Mouse (Mus musculus): ENCODE measurements around the gene Hsdl2. TPM values are rescaled to one million over a fixed set of nuclear protein-coding genes. Genes with fewer than 3 reads are reported as not detected.
"Not testable (repeated sequence)": the region's sequence is repeated elsewhere in the genome, so short reads cannot be mapped to it uniquely, and the experiment has no call there.

The Hsdl2 gene
- 10 to 100 TPM; 48.3 to 51.6 TPM for total RNA-seq (2021)
- long read RNA-seq, experiment 1, transcript Hsdl2-202 (12 exons, 2,626 nt) = minor isoform, 8 of 65 reads
- long read RNA-seq, experiment 1, transcript Hsdl2-201 (11 exons, 2,611 nt) = major isoform, 53 of 65 reads
- long read RNA-seq, experiment 1, partial matches to known transcripts = 1 of 65 reads
- long read RNA-seq, experiment 1, other reads (novel, unspliced or antisense) = 3 of 65 reads
- long read RNA-seq, experiment 2, transcript Hsdl2-201 (11 exons, 2,611 nt) = major isoform, 55 of 64 reads
- long read RNA-seq, experiment 2, partial matches to known transcripts = 2 of 64 reads
- long read RNA-seq, experiment 2, other reads (novel, unspliced or antisense) = 3 of 64 reads

DNA sequence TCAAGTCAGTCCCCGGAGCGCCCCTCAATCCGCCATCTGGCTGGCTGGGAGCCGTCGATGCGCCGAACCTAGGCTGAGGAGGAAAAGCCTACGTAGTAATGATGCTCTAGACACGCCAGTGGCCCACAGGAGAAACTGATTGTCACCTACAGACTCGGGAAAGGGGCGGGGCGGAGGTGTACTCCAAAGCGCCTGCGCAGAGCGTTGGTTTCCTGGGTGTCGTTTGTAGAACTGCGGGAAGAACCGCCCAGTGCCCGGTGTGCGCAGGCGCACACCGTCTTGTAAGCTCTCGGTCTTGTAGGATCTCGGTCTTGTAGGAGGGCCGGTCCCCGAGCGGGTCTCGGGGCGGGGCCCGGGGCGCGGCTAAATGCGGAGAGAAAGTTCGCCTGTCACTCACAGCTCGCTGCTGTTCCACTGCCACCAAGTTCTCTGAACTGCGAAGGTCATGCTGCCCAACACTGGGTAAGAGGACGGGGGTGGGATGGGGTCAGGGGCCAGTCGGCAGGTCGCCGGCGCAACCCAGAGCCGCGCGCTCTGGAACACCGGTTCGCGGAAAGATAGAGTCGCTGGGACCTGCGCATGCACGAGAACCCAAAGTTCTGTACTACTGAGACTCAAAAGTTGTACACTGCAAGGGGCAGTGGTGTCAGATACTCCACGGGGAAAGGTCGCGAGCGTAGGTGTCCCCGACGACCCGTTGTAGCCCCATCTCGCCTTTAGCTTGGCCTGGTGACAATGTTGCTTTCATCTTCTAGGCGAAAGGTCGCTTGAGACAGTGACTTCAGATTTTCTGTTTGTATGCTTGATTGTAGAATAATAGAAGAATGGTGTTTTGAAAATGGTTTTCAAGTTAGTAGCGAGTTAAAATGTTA lies at the start of gene Hsdl2:
Hsdl2 (plus strand) TSS at position 250 of the 872 bp plus-strand sequence.
- peak; percentile 96 for DNase-seq

DNA sequence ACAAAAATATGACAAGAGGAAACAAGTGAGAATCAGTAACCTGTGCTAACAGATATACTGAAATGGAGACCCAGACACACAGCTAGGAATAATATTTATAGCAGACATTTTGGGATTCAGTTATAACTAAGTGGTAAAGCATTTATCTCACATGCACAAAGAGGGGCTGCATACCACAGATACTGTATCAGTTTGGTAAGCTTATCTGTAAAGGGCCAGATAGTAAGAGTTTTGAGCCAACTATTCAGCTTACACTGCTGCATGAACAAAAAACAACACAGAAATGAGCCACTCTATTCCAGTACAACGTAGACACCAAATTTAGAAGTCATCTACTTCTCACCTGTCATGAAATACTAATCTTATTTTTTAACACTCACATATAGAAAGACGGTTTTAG lies 48.1 kb upstream of the Hsdl2 start:
- no peak for DNase-seq

DNA sequence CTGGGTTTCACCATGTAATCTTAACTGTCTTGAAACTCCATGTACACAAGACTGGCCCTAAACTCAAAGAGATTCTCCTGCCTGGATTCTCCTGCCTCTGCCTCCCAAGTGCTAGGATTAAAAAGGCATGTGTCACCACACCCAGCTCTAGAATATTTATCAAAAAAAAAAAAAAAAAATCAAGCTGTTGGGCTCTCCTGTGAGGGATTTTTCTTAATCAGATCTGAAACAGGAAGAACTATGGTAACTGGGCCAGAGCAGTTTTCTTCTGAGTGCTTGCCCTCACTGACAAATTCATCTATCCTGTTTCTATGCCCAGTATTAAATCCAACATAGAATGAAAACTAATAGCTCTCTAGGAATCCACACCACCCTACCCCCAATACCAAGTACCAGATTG lies 45.7 kb upstream of the Hsdl2 start:
- DNase-seq = no peak

DNA sequence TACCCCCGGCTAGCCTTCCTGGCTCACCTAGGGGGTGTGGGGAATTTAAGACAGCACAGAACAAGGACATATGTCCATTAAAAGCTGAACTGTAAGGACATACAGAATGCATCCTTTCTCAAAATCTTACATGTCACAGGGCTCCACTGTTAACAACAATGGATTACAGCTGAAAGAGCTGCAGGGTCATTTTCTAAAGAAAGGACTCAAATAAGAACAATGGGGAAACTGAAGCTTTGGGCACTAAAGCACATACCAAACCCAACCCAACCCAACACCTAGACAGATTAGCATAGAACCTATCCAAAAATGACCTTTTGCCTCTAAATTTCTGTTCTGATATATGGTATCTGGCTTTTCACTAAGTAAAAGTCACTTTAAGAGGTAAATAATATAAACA lies 45.1 kb upstream of the Hsdl2 start:
- DNase-seq = no peak

DNA sequence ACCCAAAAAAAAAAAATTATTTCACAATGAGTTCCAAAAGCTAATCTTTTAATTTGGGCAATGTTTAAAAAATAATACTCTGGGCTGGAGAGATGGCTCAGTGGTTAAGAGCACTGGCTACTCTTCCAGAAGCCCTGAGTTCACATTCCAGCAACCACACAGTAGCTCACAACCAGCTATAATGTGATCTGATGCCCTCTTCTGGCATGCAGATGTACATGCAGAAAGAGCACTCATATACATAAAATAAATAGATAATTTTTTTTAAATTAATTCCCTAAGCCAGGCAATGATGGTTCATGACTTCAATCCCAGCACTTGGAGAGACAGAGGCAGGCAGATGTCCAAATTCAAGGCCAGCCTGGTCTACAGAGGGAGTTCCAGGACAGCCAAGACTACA lies 38.4 kb upstream of the Hsdl2 start:
- no peak for DNase-seq

DNA sequence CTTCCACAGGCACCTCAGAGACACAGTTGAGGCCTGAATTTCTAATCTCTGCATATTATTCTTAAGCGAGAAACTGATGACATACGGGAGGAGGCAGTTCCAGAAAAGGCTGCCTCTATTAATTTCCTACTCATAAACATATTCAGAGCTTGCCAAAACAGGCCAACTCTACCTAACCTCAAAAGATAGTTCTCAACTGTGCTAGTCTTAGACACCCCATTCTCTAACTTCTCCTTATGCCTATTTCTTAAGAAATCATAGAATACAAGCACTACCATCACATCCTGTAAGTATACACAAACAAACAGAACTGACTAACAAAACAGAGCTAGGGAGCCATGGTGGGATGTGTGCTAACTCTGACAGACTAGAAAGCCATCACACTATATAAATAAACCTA lies 36.7 kb upstream of the Hsdl2 start:
- no peak for DNase-seq

DNA sequence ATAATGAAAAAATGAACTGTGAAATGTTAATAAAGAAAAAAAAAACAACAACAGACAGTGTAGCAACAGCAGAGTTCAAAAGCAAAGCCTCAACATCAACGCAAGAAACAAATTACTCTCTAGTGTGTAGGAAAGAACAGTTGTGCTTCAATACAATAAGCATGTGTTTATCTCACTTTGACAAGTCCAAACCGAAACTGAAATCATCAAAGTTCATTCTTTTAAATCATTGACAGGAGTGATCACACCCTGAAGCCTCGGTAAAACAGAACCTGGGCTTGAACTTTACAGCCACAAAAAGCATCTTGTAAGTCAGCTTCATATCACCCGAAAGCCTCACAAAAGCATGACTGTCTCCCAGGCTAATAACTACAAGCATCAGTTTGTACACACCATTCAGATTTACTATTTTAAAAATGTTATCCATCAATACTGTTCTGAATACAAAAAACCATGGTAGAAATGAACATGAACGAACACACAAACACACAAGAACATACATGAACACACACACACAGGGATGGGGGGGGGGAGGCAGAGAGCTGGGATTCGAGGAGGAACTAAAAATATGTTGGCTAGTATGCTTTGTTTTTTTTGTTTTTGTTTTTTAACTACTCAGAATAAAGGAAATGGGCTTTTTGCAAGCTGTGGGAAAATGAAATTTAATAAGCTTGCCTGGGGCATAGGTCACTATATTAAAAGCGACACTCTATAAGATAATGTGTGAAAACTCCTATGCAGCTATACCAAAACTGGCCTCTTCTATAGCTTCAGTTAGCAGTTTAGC lies 34.9 kb upstream of the Hsdl2 start:
- no peak for DNase-seq

DNA sequence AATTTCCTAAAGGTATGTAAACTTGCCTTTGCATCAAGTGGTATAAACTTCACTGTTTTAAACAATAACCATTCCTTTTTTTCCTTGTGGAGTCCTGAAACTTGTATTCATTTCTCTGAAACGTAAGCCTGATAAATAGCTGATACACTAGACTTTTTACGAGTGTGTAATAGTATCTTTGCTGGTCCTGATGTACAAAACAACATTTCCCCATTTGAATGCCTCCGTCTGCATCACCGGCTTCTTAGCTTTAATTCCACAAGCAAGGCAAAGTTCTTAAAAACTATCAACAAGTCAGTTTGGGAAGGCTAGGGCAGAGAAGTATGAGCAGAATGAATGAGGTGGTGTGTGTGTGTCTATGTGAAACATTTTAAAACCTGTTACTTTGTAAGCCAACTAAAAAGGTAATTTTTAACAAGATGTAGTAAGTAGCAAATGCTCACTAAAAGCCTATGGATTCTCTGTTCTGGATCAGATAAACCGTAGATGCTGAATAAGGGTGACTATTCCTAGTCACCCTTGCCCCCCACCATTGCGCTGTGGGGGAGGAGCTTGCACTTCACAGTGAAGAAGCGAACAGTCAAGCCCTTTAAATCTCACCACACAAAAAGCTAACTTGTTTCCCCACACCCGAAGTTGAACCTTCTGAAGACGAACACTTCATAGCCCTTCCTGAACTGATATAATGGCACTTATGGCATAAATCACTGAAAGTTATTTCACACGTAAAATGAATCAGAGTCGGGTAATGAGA lies 34.0 kb upstream of the Hsdl2 start:
- no peak for DNase-seq

DNA sequence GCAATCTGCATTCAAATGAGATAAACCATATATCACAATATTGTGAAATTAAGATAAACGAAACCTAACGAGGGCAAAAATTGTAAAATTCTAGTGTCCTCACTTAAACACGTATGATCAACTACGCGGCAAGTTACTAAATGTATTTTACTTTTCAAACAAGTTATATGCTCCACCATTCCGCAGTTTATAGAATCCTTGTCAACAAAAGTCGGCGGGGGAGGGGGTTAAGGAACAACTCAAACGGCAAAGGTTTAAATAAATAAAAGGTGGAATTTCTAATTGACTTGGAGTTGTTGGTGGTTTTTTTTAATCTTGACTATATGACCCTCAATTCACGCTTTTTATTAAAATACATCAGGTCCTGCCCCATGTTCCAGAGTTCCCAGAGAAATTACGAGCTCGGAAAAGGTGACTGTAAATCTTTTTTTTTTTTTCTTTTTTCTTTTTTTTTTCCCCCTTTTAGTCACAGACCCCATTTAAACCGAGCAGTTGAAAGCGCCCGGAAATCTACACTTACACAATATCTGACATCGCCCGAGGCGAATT lies 33.3 kb upstream of the Hsdl2 start:
- DNase-seq = no peak

DNA sequence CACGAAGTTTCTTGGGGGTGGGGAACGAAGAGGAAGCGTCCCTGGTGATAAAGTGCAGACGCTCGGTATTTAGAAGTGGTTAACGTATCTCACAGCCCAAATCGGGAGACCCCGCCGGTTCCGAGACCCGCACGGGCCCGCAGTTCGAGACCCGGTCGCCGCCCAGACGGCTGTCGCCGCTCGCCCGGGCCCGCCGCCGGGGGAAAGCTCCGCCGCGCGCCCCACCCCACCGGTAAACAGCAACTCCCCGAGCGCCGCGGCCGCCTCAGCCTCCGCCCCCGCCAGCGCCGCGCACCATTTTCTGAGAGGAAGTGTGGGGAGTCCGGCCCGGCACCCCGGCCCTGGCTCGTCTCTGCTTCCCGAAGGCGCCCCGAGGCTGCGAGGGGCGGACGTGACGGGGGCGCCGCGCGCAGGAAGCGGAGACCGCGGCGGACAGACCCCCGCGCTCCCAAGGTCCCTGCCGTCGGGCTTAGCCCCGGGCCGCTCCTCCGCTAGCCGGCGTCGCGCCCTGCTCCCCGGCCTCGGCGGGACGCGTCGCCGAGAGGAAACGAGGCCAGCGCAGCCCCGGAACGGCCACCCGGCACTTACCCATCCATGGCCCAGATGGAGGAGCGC lies 32.7 kb upstream of the Hsdl2 start:
- DNase-seq = peak; percentile 74

DNA sequence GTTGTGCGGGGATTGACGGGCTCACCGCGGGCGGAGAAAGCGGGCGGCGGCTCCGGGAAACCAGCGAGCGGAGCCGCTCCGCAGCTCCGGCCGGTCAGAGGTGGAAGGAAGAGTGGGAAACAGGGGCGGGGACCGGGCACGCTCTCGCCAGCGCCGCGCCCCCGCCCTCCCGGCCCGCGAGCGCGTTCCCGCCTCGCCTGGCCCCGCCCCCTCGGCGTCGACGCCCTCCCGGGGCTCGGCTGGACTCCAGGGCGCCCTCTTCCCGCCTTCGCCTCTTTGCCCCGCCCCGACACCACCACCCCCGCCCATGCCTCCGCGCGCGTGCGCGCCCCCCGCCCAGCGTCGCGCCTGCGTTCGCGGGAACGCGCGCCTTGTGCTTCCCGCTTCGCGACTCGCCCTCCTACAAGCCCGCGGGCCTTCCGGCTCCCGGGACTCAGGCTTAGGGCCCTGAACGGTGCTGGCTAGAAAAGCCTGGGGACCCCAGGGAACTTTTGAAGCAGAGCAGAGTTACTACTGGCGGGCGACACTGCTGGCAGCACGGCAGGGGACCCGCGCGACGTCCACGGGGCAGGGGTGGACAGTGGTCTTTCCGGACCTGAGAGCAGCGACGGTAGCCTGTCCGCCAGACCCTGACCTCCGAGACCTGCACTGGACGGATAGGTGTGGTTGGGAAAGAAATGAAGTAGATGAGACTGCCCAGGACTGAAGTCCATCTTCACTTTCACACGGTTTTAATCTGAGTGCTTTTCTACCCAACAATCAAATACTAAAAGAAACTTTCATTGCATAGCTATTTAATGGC lies 32.0 kb upstream of the Hsdl2 start, which contains the start of gene Ptbp3:
Ptbp3 (minus strand) TSS at position 190 of the 802 bp plus-strand sequence.
- peak; percentile 96 for DNase-seq

DNA sequence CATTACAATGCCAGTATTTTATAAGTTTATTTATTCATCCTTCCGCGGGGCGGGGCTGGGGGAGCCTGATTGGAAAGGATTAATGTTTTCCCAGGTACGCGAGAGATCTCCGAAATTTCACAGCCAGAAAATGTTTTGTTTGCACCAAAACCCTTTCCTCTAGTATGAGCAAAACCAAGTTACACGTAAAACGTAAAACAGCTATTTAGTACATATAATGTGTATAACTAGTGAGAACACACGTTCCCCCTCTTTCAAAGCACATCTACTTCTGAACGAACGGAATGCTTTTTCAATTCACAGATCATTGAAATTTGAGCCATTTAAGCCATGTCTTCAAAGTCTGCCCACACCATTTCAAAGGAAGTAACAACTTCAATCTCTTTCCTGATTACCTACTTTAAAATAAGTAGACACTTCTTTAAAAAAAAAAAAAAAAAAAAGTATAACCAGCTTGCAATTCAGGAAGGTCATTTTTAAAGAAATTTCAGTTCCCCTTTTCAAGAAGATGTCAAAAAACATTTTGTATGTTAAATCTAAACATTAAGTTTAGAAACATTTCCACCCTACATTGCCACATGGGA lies 31.3 kb upstream of the Hsdl2 start:
- DNase-seq = no peak

DNA sequence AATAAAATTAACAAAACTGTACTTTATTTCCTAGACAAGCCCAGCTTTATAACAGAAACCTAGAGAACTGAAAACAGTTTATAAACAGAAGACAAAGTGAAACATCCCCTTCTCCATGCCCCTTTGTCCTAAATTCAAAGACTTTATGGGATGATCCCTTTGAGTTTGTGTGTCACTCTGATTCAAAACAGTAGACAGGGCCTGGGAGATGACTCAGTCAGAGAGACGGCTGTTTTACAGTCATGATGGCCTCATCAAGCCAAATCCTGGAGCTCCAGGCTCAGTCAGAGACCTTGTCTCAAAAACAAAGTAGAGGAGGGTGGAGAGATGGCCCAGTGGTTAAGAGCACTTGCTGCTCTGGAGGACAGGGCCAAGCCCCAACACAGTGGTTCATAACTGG lies 29.5 kb upstream of the Hsdl2 start:
- DNase-seq = no peak

DNA sequence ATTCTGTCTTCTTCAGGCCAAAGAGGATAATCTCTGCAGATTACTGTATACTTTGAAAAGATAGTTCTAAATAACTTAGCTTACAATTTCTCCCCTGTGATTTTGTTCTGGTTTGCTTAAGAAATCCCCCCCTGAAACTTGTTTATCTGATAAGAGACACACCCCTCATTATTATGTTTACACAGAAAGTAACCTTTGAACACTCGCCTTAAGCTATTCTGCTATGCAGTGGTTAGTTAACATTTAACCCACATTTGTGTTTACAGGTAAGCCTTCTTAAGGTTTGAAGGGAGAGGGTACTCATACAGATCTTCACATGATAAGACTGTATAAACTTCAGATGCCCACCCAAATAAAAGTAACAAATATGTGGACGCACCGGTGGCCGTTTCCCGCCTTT lies 28.5 kb upstream of the Hsdl2 start:
- no peak for DNase-seq

DNA sequence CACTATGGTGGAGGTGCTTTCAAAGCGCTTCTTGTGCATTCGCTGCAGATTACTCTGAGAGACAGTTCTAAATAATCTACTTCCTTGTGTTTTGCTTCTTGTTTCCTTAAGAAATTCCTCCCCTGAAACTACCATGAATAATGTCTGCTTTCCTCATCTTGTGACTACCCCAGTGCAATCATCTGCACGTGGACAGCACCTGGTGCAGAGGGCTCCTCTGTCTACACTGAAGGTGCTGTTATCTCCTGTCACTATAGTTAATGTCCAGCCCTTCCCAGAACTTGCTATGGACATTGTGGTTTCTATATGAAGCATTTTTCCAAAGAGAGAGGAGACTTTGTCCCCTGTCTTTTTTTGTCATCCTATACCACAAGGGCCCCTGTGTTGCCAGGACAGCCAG lies 27.8 kb upstream of the Hsdl2 start:
- no peak for DNase-seq

DNA sequence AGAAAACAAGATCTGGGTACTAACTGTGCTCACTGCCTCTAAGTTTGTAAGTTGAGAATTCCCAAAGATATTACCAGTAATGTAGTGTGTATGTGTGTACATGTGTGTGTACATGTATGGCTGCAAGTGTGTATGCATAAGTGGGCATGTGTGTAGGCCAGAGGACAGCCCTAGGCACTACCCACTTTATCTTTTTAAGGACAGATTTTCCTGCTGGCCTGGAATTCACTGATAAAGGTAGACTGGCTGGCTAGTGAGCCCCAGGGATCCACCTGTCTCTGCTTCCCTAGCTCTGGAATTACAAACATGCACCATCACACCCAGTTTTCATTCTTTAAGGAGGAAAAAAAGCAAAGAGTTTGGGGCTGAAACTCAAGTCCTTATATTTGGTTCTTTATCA lies 26.2 kb upstream of the Hsdl2 start:
- DNase-seq = no peak

DNA sequence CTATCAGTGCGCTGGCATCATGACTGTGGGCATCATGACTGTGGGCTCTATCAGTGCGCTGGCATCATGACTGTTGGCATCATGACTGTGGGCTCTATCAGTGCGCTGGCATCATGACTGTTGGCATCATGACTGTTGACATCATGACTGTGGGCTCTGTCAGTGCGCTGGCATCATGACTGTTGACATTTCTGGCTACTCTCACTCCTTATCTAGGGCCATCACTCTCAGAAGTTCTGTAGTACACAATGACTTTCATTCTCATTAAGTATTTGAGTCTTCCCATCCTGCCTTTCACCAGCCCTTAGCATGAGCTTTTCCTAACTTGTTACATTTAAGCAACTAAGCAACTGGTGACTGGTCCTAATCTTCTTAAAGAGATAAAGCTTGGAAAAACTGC lies 24.0 kb upstream of the Hsdl2 start:
- DNase-seq = not testable (repeated sequence)

DNA sequence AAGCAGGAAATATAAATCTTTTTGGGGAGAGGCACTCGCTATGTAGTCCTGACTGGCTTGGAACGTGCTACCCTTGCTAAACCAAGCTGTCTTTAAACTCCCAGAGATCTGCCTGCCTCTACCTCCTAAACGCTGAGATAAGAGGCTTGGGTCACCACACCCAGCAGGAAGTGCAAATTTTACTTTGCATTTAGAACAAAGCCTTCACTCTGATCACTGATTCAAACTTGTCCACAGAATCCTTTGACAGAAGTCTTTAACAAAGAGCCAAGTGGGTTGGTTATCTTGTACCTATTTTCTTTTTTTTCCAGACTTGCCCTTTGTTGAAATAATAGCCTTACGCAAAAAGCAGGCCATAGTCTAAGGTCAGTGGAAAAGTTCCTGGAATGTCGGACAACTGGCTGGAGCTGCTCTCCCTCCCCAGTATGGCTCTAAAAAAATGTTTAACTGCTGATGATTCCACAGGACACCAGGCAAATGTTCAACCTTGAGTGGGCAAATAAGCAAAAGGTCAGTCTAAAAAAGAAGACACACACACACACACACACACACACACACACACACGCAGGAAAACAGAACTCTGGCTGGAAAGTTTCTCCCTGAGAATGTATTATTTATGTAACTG lies 23.2 kb upstream of the Hsdl2 start:
- no peak for DNase-seq

DNA sequence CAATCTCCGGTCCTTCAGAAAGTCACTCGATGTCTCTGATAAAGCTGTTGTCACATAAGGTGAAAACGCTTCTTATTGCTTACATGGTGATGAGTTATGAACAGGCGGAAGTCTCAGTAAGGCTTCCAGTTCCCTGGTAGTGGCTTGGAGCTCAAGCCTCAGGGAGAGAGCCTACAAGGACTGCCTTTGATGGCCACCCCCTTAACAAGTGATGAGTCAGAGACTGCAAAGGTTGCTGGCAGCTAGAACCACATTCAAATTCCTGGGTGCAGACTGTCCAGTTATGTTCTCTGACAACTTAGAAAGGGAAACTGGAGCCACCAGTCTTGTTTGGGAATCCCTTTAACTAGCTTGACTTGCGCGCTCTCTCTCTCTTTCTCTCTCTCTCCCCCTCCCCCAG lies 21.2 kb upstream of the Hsdl2 start:
- no peak for DNase-seq

All from gastrocnemius, postnatal 10 days (tissue).